Mouse (Mus musculus) stomach, embryonic 14.5 days (tissue): ENCODE data around the gene Abca15. TPM values are rescaled to one million over a fixed set of nuclear protein-coding genes. Genes with fewer than 3 reads are reported as not detected.

Experiments
- ATAC-seq: fragments of 200-750 bp; cut with Nextera tagmentation; 2 replicates; pipeline ENCODE4 v1.8.0; 2017; ENCODE audit warnings: low read depth, moderate TSS enrichment; ENCODE audit not compliant: insufficient number of reproducible peaks, insufficient read depth, low FRiP score
- H3K27ac ChIP-seq: fragments of 300-500 bp; sonication (generic); 2 replicates; pipeline ENCODE4 v1.5.1; 2014; ENCODE audit warnings: mild to moderate bottlenecking, low read length, moderate library complexity, mixed read lengths
- H3K27me3 ChIP-seq: fragments of 300-500 bp; sonication (generic); 2 replicates; pipeline ENCODE4 v1.6.1; 2014; ENCODE audit warnings: low read length, control low read depth, mixed read lengths; ENCODE audit not compliant: control insufficient read depth, insufficient read depth
- H3K36me3 ChIP-seq: fragments of 300-500 bp; sonication (generic); 2 replicates; pipeline ENCODE4 v1.6.1; 2014; ENCODE audit warnings: mild to moderate bottlenecking, control low read depth, low read length, moderate library complexity, mixed read lengths; ENCODE audit not compliant: control insufficient read depth, insufficient read depth
- H3K4me1 ChIP-seq: fragments of 300-500 bp; sonication (generic); 2 replicates; pipeline ENCODE4 v1.6.1; 2014; ENCODE audit warnings: low read length, control low read depth, mixed read lengths; ENCODE audit not compliant: control insufficient read depth, insufficient read depth
- H3K4me2 ChIP-seq: fragments of 300-500 bp; sonication (generic); replicated peaks from 2 replicates; pipeline ENCODE4 v1.6.1; 2014; ENCODE audit warnings: low read depth, low read length, control low read depth
- H3K4me3 ChIP-seq: fragments of 300-500 bp; sonication (generic); 2 replicates; pipeline ENCODE4 v1.5.1; 2014; ENCODE audit warnings: low read depth, low read length, control low read depth
- H3K9ac ChIP-seq: fragments of 300-500 bp; sonication (generic); replicated peaks from 2 replicates; pipeline ENCODE4 v1.6.1; 2014; ENCODE audit warnings: low read depth, mild to moderate bottlenecking, control low read depth, low read length, moderate library complexity, mixed read lengths
- H3K9me3 ChIP-seq: fragments of 300-500 bp; sonication (generic); 2 replicates; pipeline ENCODE4 v1.6.1; 2016; ENCODE audit warnings: low read depth, low read length, control low read depth; ENCODE audit not compliant: control insufficient read depth
- WGBS: fragments of 180-500 bp; shearing (Covaris S2); extraction: QIAGEN DNeasy Blood & Tissue Kit; methylation state at CpG from one replicate; pipeline ENCODE4 v1.1.7; 2014; 5-methylcytosine and 5-hydroxymethylcytosine counted together
- polyA plus RNA-seq: library from polyadenylated mRNA; unstranded; fragments of >200 nt; fragmentation: Nextera tagmentation; extraction: Ambion mirVana; gene quantifications from 2 replicates; pipeline ENCODE4 v1.2.1, GENCODE M21; 2014

The Abca15 gene
- polyA plus RNA-seq, 1 experiment from 2014 or later = not detected

DNA sequence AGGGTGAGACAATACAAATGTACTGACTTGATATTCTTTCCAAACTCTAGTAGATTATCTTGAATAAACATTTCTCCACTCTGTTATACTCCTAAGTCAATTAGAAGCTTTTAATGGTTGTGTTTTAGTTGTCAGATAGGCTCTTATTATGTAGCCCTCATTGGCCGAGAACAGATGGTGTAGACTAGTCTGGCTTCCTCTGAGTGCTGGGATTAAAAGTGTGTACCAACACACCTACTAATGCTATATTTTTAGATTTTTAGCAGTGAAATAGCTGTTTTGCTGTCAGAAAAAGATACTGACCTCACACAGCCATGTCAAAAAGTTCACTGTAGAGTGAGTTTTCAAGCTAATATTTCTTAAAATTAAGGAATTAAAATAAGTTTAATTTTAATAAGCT, 83.9 kb downstream of the Abca15 start:
- Histone ChIP-seq H3K36me3 (no peaks in the 10 kb centered on the region), H3K9me3 (no peaks in the 10 kb centered on the region), H3K27me3 (no peaks in the 10 kb centered on the region), H3K4me1 (no peaks in the 10 kb centered on the region), H3K9ac (no peak overlapping the region), H3K27ac (no peak overlapping the region), H3K4me2 (no peak overlapping the region), H3K4me3 (no peak overlapping the region)
- no peak for ATAC-seq
- WGBS = 49% methylated on average over 1 of the region's 1 CpGs

DNA sequence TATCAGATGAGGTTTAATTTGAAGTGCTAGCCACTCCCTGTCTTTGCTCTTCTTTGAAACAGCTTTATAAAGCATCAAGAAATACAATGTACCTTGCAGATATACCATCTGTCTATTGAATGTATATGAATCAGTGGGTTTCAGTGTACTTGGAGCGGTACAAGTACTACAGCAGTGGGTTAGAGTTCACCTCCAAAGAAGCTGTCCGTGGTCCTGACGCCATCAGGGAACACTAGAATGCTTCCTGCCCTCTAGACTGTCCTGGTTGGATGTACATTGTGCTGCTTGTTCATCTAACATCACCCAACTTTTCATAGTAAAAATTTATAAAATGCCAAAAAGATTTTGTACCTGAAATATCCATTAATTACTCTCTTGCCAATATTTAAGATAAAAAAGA, 98.2 kb downstream of the Abca15 start:
- Histone ChIP-seq H3K27ac (no peak overlapping the region), H3K9me3 (no peaks in the 10 kb centered on the region), H3K4me3 (no peak overlapping the region), H3K36me3 (no peaks in the 10 kb centered on the region), H3K27me3 (no peaks in the 10 kb centered on the region), H3K4me2 (no peak overlapping the region), H3K4me1 (no peaks in the 10 kb centered on the region), H3K9ac (no peak overlapping the region)
- no peak for ATAC-seq
- WGBS = 13% methylated on average over 3 of the region's 3 CpGs

DNA sequence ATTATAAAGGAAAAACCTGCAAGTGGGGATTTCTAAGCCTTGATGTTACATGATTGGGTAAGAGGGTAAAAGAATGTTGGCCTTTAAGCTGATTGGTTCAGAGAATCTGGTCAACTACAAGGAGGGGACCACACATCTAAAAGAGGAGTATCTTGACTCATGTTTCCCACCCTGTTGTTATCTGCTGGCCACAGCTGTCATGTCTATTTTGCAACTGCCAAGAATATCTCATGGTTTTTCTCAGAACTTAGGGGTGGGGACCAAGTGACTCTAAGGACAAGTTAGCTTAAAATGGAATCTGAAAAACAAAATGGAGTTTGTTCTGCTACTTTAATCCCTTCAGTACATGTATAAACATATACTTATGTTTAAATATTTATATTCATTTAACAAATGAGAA, 103.0 kb downstream of the Abca15 start:
- Histone ChIP-seq H3K4me3 (no peak overlapping the region), H3K27ac (no peak overlapping the region), H3K4me1 (no peaks in the 10 kb centered on the region), H3K36me3 (no peaks in the 10 kb centered on the region), H3K9ac (no peak overlapping the region), H3K9me3 (no peaks in the 10 kb centered on the region), H3K4me2 (no peak overlapping the region), H3K27me3 (no peaks in the 10 kb centered on the region)
- no peak for ATAC-seq

Other genes starting within 250 kb of the Abca15 start
- gene Dnah3, start 233.4 kb upstream of the Abca15 start, polyA plus RNA-seq = 0.23 TPM in 1 of 2 replicates, not detected in the other
- gene Tmem159, start 226.3 kb upstream of the Abca15 start, polyA plus RNA-seq = 33.9 and 37.2 TPM in 2 replicates
- not detected in 2 replicates for gene Zp2, start 183.4 kb upstream of the Abca15 start, polyA plus RNA-seq
- gene Anks4b, start 154.8 kb upstream of the Abca15 start, polyA plus RNA-seq = 0.63 TPM in 1 of 2 replicates, not detected in the other
- 8.9 and 9.3 TPM in 2 replicates for gene Crym, start 126.6 kb upstream of the Abca15 start, polyA plus RNA-seq
- gene Abca14, start 124.7 kb upstream of the Abca15 start, polyA plus RNA-seq = not detected in 2 replicates
- not detected in 2 replicates for gene Abca16, start 81.0 kb downstream of the Abca15 start, polyA plus RNA-seq